In genomic region chr17:25744311-25744710, GRCm38 (mm10) we compare ENCODE assay signal across 22 mouse cellular contexts. TPM values are rescaled to one million over a fixed set of nuclear protein-coding genes. Genes with fewer than 3 reads are reported as not detected.
DNase-seq lines count a peak whose midpoint lies in the region; TF ChIP-seq lines count a peak whose summit lies in the region.
"Had no signal": no experiment of that assay in that cellular context is flagged by ENCODE, and none has a peak within 500 bp of the region (broad histone marks: within the 10 kb centered on the region; RNA-seq: fewer than 3 reads in every experiment).

No protein-coding gene starts in this region.

- H3K4me1 ChIP-seq in E14TG2a.4 (replicated peaks; ENCODE audit: low read depth, low read length): peaks cover 24% of the 10 kb centered on the region
- H3K4me1 ChIP-seq: embryonic facial prominence, embryonic 13.5 days; embryonic facial prominence, embryonic 15.5 days; forebrain, embryonic 12.5 days had no signal

- H3K36me3 ChIP-seq in E14TG2a.4 (ENCODE audit: insufficient read depth, low read length): no peaks in the 10 kb centered on the region
- H3K36me3 ChIP-seq: embryonic facial prominence, embryonic 13.5 days; embryonic facial prominence, embryonic 15.5 days; forebrain, embryonic 10.5 days; forebrain, embryonic 12.5 days had no signal

- H3K9me3 ChIP-seq in E14TG2a.4 (ENCODE audit: low read length): no peaks in the 10 kb centered on the region
- H3K9me3 ChIP-seq: embryonic facial prominence, embryonic 13.5 days; embryonic facial prominence, embryonic 15.5 days; forebrain, embryonic 10.5 days; forebrain, embryonic 12.5 days had no signal

- TF ChIP-seq CTCF in E14TG2a.4 (conservative IDR thresholded peaks at IDR 0.05; ENCODE audit: low read length): no peak
- no peak for TF ChIP-seq CTCF in gastrocnemius, adult 2 months (IDR thresholded peaks at IDR 0.05)

- no peak overlapping the region for H3K27ac ChIP-seq in gastrocnemius, adult 2 months
- H3K27ac ChIP-seq: embryonic facial prominence, embryonic 13.5 days; embryonic facial prominence, embryonic 15.5 days; forebrain, embryonic 10.5 days; forebrain, embryonic 12.5 days had no signal

- H3K27me3 ChIP-seq in E14TG2a.4 (ENCODE audit: insufficient read depth, low read length): peaks cover 16% of the 10 kb centered on the region; the same call in 1 of the 2 replicates
- H3K27me3 ChIP-seq: embryonic facial prominence, embryonic 15.5 days had no signal

- peak; percentile 57 to 65 for DNase-seq in adrenal gland, adult (ENCODE audit: inconsistent age in 2 of 2, low spot score in 1 of 2)
- no peak for DNase-seq in adrenal gland, postnatal 14 days
- peak; percentile 47 for DNase-seq in adrenal gland, adult 8-10 months
- DNase-seq in adrenal gland, adult 18-20 months (ENCODE audit: low spot score in 2 of 2): no peak
- DNase-seq in gastrocnemius, adult 2 months: no peak
- DNase-seq: B cell, adult 2 months; cerebellum, adult 11 months; cerebellum, adult 18-20 months; cerebellum, adult 8-10 months; cerebellum, adult 9-11 months; cerebellum, postnatal 36 days; embryo, embryonic 11 days had no signal

- intact Hi-C loops in gastrocnemius, adult 2 months (cut with DNase I): no loop called here

- peak overlapping the region; percentile 29; the same call in 1 of the 2 replicates for H3K4me3 ChIP-seq in E14TG2a.4 (replicated peaks; ENCODE audit: low read length)
- H3K4me3 ChIP-seq in gastrocnemius, adult 2 months: no peak overlapping the region
- H3K4me3 ChIP-seq: embryonic facial prominence, embryonic 13.5 days; embryonic facial prominence, embryonic 15.5 days; erythroblast, embryonic 14.5 days; forebrain, embryonic 10.5 days; forebrain, embryonic 12.5 days had no signal

RNA-seq across cellular contexts. Expression of gene Mslnl, which starts 8.5 kb away (rescaled TPM):
- not detected in 2 replicates for total RNA-seq in adrenal gland, postnatal 14 days (2021)
- under 1 TPM; 0.09 to 0.52 (median 0.30) TPM for total RNA-seq in adrenal gland, adult 8-10 months (2022)
- not detected for total RNA-seq in adrenal gland, adult 18-20 months (2021)
- not detected for total RNA-seq in gastrocnemius, adult 2 months (2021)
- total RNA-seq: adrenal gland, postnatal 25 days; CH12.LX; common myeloid progenitor, adult 5-6 weeks had no signal

RNA-seq across cellular contexts. Expression of gene Msln, which starts 9.9 kb away (rescaled TPM):
- 13.0 and 14.3 TPM in 2 replicates for total RNA-seq in adrenal gland, postnatal 14 days (2021)
- total RNA-seq in adrenal gland, adult 8-10 months (2022): 1 to 10 TPM; 4.8 to 7.1 (median 6.0) TPM
- total RNA-seq in adrenal gland, adult 18-20 months (2021): 10 to 100 TPM in 1 of 2 experiments, 1 to 10 TPM in 1; 6.5 to 11.5 TPM
- total RNA-seq in gastrocnemius, adult 2 months (2021): under 1 TPM in 1 of 2 experiments, not detected in 1; 0.33 TPM
- total RNA-seq: CH12.LX; common myeloid progenitor, adult 5-6 weeks; MEL had no signal

RNA-seq across cellular contexts. Expression of gene Rpusd1, which starts 16.8 kb away (rescaled TPM):
- total RNA-seq in adrenal gland, postnatal 14 days (2021): 9.9 and 10.7 TPM in 2 replicates
- 10 to 100 TPM; 17.8 to 23.5 (median 20.4) TPM for total RNA-seq in adrenal gland, adult 8-10 months (2022)
- 10 to 100 TPM; 10.2 to 12.8 TPM for total RNA-seq in adrenal gland, adult 18-20 months (2021)
- 1 to 10 TPM; 3.9 to 4.0 TPM for total RNA-seq in gastrocnemius, adult 2 months (2021)

RNA-seq across cellular contexts. Expression of gene Chtf18, which starts 17.1 kb away (rescaled TPM):
- total RNA-seq in adrenal gland, postnatal 14 days (2021): 4.4 and 5.0 TPM in 2 replicates
- 1 to 10 TPM; 1.2 to 4.9 (median 2.6) TPM for total RNA-seq in adrenal gland, adult 8-10 months (2022)
- 1 to 10 TPM; 2.6 to 2.7 TPM for total RNA-seq in adrenal gland, adult 18-20 months (2021)
- total RNA-seq in gastrocnemius, adult 2 months (2021): under 1 TPM; 0.77 to 0.86 TPM

RNA-seq across cellular contexts. Expression of gene Gng13, which starts 27.3 kb away (rescaled TPM):
- not detected in 2 replicates for total RNA-seq in adrenal gland, postnatal 14 days (2021)
- 1 to 10 TPM in 1 of 4 experiments, under 1 TPM in 1, not detected in 2; 0.74 to 2.9 TPM for total RNA-seq in adrenal gland, adult 8-10 months (2022)
- 1 to 10 TPM in 1 of 2 experiments, not detected in 1; 1.1 TPM for total RNA-seq in adrenal gland, adult 18-20 months (2021)
- total RNA-seq in gastrocnemius, adult 2 months (2021): not detected
- total RNA-seq: adrenal gland, postnatal 25 days; common myeloid progenitor, adult 5-6 weeks had no signal

Comparison
In these comparisons a context has a peak if more than half of its experiments do, and no peak if none do; other contexts are left out.
1. DNase-seq: peak in adrenal gland, adult (2 of 2) and adrenal gland, adult 8-10 months (single experiment); none in adrenal gland, postnatal 14 days (single experiment), adrenal gland, adult 18-20 months (0 of 2) and gastrocnemius, adult 2 months (single experiment).
2. RNA of gene Msln, which starts 9.9 kb away (total RNA-seq): 13.0 to 14.3 TPM in adrenal gland, postnatal 14 days, 6.5 to 11.5 TPM in adrenal gland, adult 18-20 months and 4.8 to 7.1 TPM in adrenal gland, adult 8-10 months; 0.33 TPM in gastrocnemius, adult 2 months; every median in the first group is over 4 times any median in the second.